Mouse (Mus musculus) lung, postnatal 25 days (tissue): ENCODE data around the gene Tmod4.

Source experiments
- DNase-seq: peaks from one replicate; pipeline ENCODE4 v3.0.0; 2022; ENCODE audit warnings: low spot score

Tmod4 gene

DNA sequence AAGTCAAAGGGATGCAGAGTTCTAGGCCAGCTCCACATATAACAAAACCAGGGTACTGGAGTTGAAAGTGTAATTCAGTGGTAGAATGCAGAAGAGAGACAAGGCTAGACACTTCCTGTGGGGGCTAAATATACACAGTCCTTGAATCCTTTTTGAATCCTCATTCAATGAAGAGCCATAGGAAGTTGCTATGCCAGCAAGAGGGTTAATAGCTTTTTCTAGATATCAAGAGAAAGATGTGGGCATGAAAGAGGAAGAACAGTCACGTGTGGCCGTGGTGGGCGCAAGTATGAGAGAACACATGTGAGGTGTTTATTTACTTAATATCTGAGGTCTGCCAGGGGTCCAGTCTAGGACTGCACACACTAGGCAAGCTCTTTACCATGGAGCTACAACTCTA, 12.1 kb downstream of the Tmod4 start:
- no peak for DNase-seq

DNA sequence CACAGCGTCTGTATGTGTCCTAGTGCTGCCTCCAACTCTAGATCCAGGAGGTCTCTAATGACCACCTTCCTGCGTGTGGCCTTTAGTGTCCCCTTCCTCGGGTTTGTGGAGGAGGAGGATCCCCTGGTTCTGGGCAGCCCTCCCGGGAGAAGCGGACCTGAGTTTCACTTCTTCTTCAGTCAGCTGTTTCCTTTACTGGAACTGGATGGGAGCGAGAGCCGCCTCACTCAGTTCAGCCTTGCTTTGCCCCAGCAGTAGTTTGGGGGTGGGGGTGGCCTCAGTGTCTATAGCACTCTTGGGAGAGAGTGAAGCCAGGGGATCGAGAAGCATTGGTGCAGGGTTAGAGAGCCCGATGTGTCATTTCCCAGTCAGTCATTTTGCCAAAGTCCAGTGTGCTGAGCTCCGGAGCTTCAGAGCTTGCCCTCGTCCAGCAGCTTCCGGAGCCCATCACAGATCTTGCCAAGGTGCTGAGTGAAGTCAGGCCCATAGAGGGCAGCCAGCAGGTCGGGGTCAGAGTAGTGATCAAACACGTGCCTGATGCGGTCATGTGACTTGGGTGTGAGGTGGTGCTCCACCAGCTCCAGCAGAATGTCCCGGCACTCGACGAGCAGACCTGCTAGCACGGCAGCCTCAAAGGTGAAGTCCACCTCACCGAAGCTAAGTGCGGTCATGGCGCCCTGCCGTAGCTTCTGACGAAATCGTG, 15.5 kb downstream of the Tmod4 start:
- DNase-seq: no peak

- no peak for DNase-seq
Observed at GRCm38 (mm10) chr3:95140289-95140595, 16.0 kb downstream of the Tmod4 start.

DNA sequence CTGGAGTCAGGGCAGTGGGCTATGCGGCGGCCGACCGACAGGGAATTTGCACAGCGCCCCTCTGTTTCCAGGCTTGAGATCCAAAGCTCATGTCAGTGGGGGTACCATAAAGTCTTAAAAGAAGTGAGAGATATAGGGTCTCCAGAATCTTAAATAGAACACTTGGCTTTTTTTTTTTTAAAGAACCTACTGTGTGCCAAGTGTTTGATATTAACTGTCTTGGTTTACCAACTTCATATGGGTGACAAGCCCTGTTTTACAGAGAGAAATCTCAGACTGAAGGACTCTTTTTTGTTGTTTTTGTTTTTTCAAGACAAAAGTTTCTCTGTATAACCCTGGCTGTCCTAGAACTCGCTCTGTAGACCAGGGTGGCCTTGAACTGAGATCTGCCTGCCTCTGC, 16.5 kb downstream of the Tmod4 start:
- no peak for DNase-seq

GRCm38 (mm10) chr3:95141474-95141873, 17.2 kb downstream of the Tmod4 start:
- DNase-seq: peak; percentile 64

- DNase-seq: peak; percentile 66
Observed at GRCm38 (mm10) chr3:95141952-95142616, 17.8 kb downstream of the Tmod4 start, which contains the start of gene Tnfaip8l2. Tnfaip8l2 (minus strand) TSS chr3:95142360.

- DNase-seq: peak; percentile 91
Observed at GRCm38 (mm10) chr3:95142617-95143011, 18.3 kb downstream of the Tmod4 start.

DNA sequence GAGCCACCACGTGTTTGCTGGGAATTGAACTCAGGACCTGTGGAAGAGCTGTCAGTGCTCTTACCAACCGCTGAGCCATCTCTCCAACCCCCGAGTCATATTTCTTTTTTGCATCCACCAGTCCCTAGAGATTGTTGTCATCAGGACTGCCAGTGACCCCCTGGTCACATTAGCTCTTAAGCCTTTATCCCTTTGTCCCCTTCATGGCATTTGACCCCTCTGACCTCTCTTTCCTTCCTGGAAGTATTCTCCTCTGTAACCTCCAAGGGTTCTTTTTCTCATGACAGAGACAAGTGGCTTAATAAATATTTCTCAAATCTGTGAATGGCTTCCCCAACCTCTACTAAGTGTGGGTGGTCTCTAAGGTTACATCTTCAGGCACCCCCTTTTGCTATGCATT, 23.6 kb downstream of the Tmod4 start:
- no peak for DNase-seq

- peak; percentile 42 for DNase-seq
Observed at GRCm38 (mm10) chr3:95153874-95154273, 29.6 kb downstream of the Tmod4 start.

GRCm38 (mm10) chr3:95159511-95159986, 35.3 kb downstream of the Tmod4 start:
- no peak for DNase-seq

- peak; percentile 91 for DNase-seq
Observed at GRCm38 (mm10) chr3:95159987-95160963, 36.0 kb downstream of the Tmod4 start, which contains the start of gene Sema6c. Sema6c (plus strand) TSS chr3:95160457.

- no peak for DNase-seq
Observed at GRCm38 (mm10) chr3:95161041-95161551, 36.8 kb downstream of the Tmod4 start.

GRCm38 (mm10) chr3:95161618-95162344, 37.5 kb downstream of the Tmod4 start:
- no peak for DNase-seq

DNA sequence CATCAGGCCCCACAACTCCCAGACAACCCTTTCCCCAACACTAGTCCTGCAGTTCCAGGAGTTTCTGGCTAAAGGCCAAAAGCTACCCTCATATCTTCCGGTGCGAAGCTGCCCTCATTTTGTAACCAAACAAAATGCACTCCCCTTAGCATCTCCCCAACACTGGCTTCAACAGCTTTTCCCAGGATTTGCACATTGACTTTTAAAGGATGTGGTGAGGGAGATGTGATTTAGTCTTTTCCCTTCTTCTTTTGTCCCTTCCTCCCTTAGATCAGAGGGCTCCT, 38.0 kb downstream of the Tmod4 start:
- no peak for DNase-seq

- no peak for DNase-seq
Observed at GRCm38 (mm10) chr3:95163419-95164255, 39.4 kb downstream of the Tmod4 start.

DNA sequence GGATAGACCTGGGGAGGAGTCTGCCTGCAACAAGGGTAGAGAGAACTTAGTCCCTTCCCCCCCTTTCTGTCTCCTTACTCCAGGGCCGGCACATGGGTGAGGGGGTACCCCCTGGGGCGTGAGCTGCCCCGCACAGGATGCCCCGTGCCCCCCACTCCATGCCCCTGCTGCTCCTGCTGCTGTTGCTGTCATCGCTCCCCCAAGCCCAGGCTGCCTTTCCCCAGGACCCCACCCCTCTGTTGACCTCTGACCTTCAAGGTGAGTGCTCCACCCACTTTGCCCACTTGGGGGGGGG, 39.9 kb downstream of the Tmod4 start:
- no peak for DNase-seq

DNA sequence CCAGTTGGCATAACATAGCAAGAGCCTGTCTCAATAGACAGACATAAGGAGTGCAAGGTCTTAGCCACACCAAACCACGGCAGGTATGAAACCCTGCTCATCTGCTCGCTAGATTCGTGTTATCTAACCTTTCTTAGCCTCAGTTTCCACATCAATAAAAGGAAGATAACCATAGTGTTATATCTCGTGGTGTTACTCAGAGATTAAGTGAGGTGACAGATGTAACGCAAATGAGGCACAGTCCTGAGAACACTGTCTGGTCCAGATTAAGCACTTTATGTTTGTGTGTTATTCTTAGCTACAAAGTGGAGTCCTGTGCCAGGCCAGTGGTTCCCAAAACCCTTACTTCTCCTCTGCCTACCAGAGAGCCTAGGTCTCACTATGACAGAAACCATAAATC, 40.6 kb downstream of the Tmod4 start:
- no peak for DNase-seq

DNA sequence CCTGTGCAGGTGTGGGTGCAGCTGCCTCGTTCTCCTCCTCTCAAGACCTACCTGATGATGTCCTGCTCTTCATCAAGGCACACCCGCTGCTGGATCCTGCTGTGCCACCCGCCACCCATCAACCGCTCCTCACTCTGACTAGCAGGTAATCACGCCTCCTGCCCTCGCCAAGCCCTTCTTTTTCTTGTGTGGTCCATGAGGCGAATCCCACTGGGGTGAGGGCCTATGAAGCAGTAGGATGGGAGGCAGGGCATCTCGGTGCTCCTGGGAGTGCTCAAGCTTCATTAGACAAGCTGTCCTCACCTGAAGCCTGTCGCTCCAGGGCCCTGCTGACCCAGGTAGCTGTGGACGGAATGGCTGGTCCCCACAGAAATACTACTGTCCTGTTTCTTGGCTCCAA, 45.7 kb downstream of the Tmod4 start:
- DNase-seq: no peak

- no peak for DNase-seq
Observed at GRCm38 (mm10) chr3:95171105-95171504, 46.8 kb downstream of the Tmod4 start.

GRCm38 (mm10) chr3:95172526-95173255, 48.4 kb downstream of the Tmod4 start:
- DNase-seq: no peak
